Comparison of ENCODE assay signal across 37 mouse cellular contexts in the genomic region with DNA sequence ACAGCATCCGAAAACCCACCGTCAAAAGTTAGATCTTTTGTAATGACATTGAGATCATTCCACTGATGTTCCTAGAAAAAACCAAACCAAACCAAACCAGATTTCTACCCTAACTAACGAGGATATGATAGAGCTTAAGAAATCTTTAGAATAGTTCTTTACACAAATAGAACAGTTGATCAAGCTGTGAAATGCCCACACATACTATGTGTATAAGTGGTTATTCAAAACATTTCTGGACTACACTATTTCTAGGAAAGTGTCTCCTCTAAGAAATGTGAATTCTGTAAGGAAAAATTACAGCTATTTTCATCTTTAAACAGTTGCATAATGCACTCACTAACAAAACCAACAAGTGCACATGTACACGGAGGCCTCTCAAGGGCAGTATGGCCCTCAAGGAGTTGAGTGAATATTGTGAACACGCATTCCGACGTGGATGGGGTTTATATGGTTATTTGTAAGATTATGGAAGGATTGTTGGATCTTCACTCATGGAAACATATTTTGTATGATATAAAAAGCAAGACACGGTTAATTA. TPM values are rescaled to one million over a fixed set of nuclear protein-coding genes. Genes with fewer than 3 reads are reported as not detected.
"Had no signal": no experiment of that assay in that cellular context is flagged by ENCODE, and none has a peak within 500 bp of the region (broad histone marks: within the 10 kb centered on the region; RNA-seq: fewer than 3 reads in every experiment).

No protein-coding gene starts in this region.

- H3K27me3 ChIP-seq: limb, embryonic 13.5 days; limb, embryonic 15.5 days; liver, embryonic 12.5 days; liver, embryonic 13.5 days; liver, embryonic 15.5 days; lung, embryonic 15.5 days; midbrain, embryonic 13.5 days; midbrain, embryonic 15.5 days; neural tube, embryonic 12.5 days had no signal

- ATAC-seq: liver, embryonic 12.5 days; liver, postnatal 0 days; midbrain, embryonic 13.5 days; midbrain, embryonic 15.5 days; midbrain, embryonic 16.5 days had no signal

- H3K4me2 ChIP-seq: limb, embryonic 12.5 days; limb, embryonic 13.5 days; limb, embryonic 15.5 days; liver, embryonic 11.5 days; liver, embryonic 12.5 days; liver, embryonic 13.5 days; liver, embryonic 15.5 days; lung, embryonic 14.5 days; lung, embryonic 15.5 days; midbrain, embryonic 11.5 days; midbrain, embryonic 12.5 days; midbrain, embryonic 13.5 days; midbrain, embryonic 15.5 days; neural tube, embryonic 12.5 days had no signal

- H3K4me1 ChIP-seq: megakaryocyte, embryonic 14.5 days; midbrain, embryonic 13.5 days; midbrain, embryonic 15.5 days; neural tube, embryonic 12.5 days had no signal

- DNase-seq: left cerebral cortex, postnatal 4 days; liver; liver, embryonic 13.5 days; liver, postnatal 0 days; lung, adult 18-20 months; lung, adult 2 months; lung, embryonic 14.5 days; lung, postnatal 10 days; lung, postnatal 36 days; lung, postnatal 4 days; midbrain, embryonic 14.5 days had no signal

- H3K9ac ChIP-seq: limb, embryonic 12.5 days; limb, embryonic 13.5 days; limb, embryonic 15.5 days; liver, embryonic 12.5 days; liver, embryonic 13.5 days; liver, embryonic 14.5 days; liver, embryonic 15.5 days; liver, postnatal 0 days; lung, embryonic 14.5 days; lung, embryonic 15.5 days; midbrain, embryonic 12.5 days; midbrain, embryonic 13.5 days; midbrain, embryonic 15.5 days; neural tube, embryonic 12.5 days had no signal

- H3K27ac ChIP-seq: limb, embryonic 10.5 days; limb, embryonic 12.5 days; limb, embryonic 13.5 days; limb, embryonic 15.5 days; liver, embryonic 12.5 days; liver, embryonic 13.5 days; liver, embryonic 14.5 days; liver, embryonic 15.5 days; lung, embryonic 15.5 days; macrophage; midbrain, embryonic 10.5 days; midbrain, embryonic 12.5 days; midbrain, embryonic 13.5 days; midbrain, embryonic 15.5 days; neural tube, embryonic 12.5 days had no signal

- H3K36me3 ChIP-seq: limb, embryonic 10.5 days; limb, embryonic 12.5 days; limb, embryonic 13.5 days; limb, embryonic 15.5 days; liver, embryonic 12.5 days; liver, embryonic 13.5 days; liver, embryonic 15.5 days; lung, embryonic 15.5 days; midbrain, embryonic 10.5 days; midbrain, embryonic 12.5 days; midbrain, embryonic 13.5 days; midbrain, embryonic 15.5 days; neural tube, embryonic 12.5 days had no signal

- H3K4me3 ChIP-seq: limb, embryonic 10.5 days; limb, embryonic 12.5 days; limb, embryonic 13.5 days; limb, embryonic 15.5 days; liver, embryonic 12.5 days; liver, embryonic 13.5 days; liver, embryonic 15.5 days; lung, embryonic 15.5 days; megakaryocyte, embryonic 14.5 days; midbrain, embryonic 10.5 days; midbrain, embryonic 12.5 days; midbrain, embryonic 13.5 days; midbrain, embryonic 15.5 days; myocyte; neural tube, embryonic 12.5 days had no signal

- H3K9me3 ChIP-seq: limb, embryonic 10.5 days; limb, embryonic 12.5 days; limb, embryonic 13.5 days; limb, embryonic 15.5 days; liver, embryonic 12.5 days; liver, embryonic 13.5 days; liver, embryonic 15.5 days; lung, embryonic 15.5 days; megakaryocyte, embryonic 14.5 days; midbrain, embryonic 10.5 days; midbrain, embryonic 12.5 days; midbrain, embryonic 13.5 days; midbrain, embryonic 15.5 days; neural tube, embryonic 12.5 days had no signal

RNA-seq across cellular contexts. Expression of gene 4930432M17Rik, which starts 22.3 kb away (rescaled TPM):
- polyA plus RNA-seq: limb, embryonic 10.5 days; limb, embryonic 11.5 days; limb, embryonic 12.5 days; limb, embryonic 13.5 days; limb, embryonic 14.5 days; limb, embryonic 15.5 days; liver, adult 2 months; liver, embryonic 11.5 days; liver, embryonic 12.5 days; liver, embryonic 13.5 days; liver, embryonic 14.5 days; liver, embryonic 15.5 days; liver, embryonic 16.5 days; liver, postnatal 0 days; lung, adult 2 months; lung, embryonic 14.5 days; lung, embryonic 15.5 days; lung, embryonic 16.5 days; macrophage; midbrain, embryonic 10.5 days; midbrain, embryonic 11.5 days; midbrain, embryonic 12.5 days; midbrain, embryonic 13.5 days; midbrain, embryonic 14.5 days; midbrain, embryonic 15.5 days; midbrain, embryonic 16.5 days; midbrain, postnatal 0 days; myocyte; neural tube, embryonic 11.5 days; neural tube, embryonic 12.5 days had no signal
